Comparison of ENCODE assay signal across 24 mouse cellular contexts in the genomic region with DNA sequence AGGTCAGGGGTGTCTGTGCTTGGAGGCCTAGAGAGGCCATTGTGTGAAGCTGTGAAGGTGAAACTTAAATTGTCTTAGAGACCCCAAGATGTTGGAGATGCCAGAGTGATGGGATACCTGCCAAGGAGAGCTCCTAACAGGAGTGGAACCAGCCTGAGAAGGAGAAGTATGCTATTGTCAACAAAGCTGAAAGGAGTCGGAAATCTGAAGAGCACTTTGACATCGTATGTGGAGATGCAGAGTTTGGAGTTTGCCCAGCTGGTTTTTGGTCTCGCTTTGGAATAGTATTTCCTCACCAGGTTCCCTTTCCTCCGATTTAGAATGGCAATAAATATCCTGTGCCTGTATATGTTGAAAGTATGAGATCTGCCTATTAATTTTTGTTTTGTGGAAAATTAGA. TPM values are rescaled to one million over a fixed set of nuclear protein-coding genes. Genes with fewer than 3 reads are reported as not detected.
DNase-seq lines count a peak whose midpoint lies in the region; ATAC-seq and TF ChIP-seq lines count a peak whose summit lies in the region.
"Had no signal": no experiment of that assay in that cellular context is flagged by ENCODE, and none has a peak within 500 bp of the region (broad histone marks: within the 10 kb centered on the region; RNA-seq: fewer than 3 reads in every experiment).

No protein-coding gene starts in this region.

- WGBS in lung, adult 2 months = 67% methylated on average over 4 of the region's 4 CpGs
- WGBS in midbrain, embryonic 11.5 days = 89% methylated on average over 4 of the region's 4 CpGs
- 92% methylated on average over 4 of the region's 4 CpGs for WGBS in midbrain, embryonic 15.5 days

- H3K4me2 ChIP-seq in midbrain, embryonic 11.5 days = no peak overlapping the region
- no peak overlapping the region for H3K4me2 ChIP-seq in midbrain, embryonic 15.5 days
- H3K4me2 ChIP-seq: embryonic facial prominence, embryonic 12.5 days; forebrain, embryonic 13.5 days had no signal

- no peak for ATAC-seq in midbrain, embryonic 11.5 days (ENCODE audit: low FRiP score)
- no peak for ATAC-seq in midbrain, embryonic 15.5 days (replicated peaks)
- ATAC-seq: activated CD4-positive, CD25-positive, alpha-beta regulatory T cell, adult 4 months; CD4-positive, CD25-positive, alpha-beta regulatory T cell, adult 4 months; forebrain, embryonic 13.5 days; Patski had no signal

- no peaks in the 10 kb centered on the region; the same call in 1 of the 2 replicates for H3K4me1 ChIP-seq in lung, adult 2 months (ENCODE audit: control insufficient read depth, insufficient read depth, low read length)
- no peaks in the 10 kb centered on the region for H3K4me1 ChIP-seq in midbrain, embryonic 11.5 days (ENCODE audit: control insufficient read depth, insufficient read depth, low read length)
- no peaks in the 10 kb centered on the region for H3K4me1 ChIP-seq in midbrain, embryonic 15.5 days
- H3K4me1 ChIP-seq: embryonic facial prominence, embryonic 10.5 days; embryonic facial prominence, embryonic 12.5 days; forebrain, embryonic 13.5 days had no signal

- H3K9me3 ChIP-seq in midbrain, embryonic 11.5 days (ENCODE audit: control insufficient read depth, low read length) = no peaks in the 10 kb centered on the region
- H3K9me3 ChIP-seq in midbrain, embryonic 15.5 days = no peaks in the 10 kb centered on the region
- H3K9me3 ChIP-seq: embryonic facial prominence, embryonic 10.5 days; embryonic facial prominence, embryonic 12.5 days; forebrain, embryonic 13.5 days; G1E had no signal

- no peak for TF ChIP-seq POLR2A in lung, adult 2 months (IDR thresholded peaks at IDR 0.05; ENCODE audit: borderline replicate concordance, extremely low read depth, low read depth, low read length)

- no peaks in the 10 kb centered on the region for H3K27me3 ChIP-seq in midbrain, embryonic 11.5 days (ENCODE audit: control insufficient read depth, insufficient read depth, low read length)
- no peaks in the 10 kb centered on the region for H3K27me3 ChIP-seq in midbrain, embryonic 15.5 days (replicated peaks)
- H3K27me3 ChIP-seq: CH12.LX; embryonic facial prominence, embryonic 12.5 days; forebrain, embryonic 13.5 days had no signal

- DNase-seq in lung, adult 2 months = peak; percentile 27
- no peak for DNase-seq in lung, postnatal 10 days
- peak; percentile 21 for DNase-seq in midbrain, embryonic 11.5 days (ENCODE audit: low spot score, missing footprints)
- DNase-seq in lung, postnatal 25 days (ENCODE audit: low spot score) = peak; percentile 37
- DNase-seq in gastrocnemius, postnatal 10 days = no peak
- no peak for DNase-seq in kidney, postnatal 25 days
- DNase-seq: adrenal gland, adult 8-10 months; adrenal gland, postnatal 14 days; adrenal gland, postnatal 36 days; B cell, adult 2 months; cerebellum, adult 11-12 months; cerebellum, adult 2 months; cerebellum, adult 9-10 months; cerebellum, postnatal 10 days; cerebellum, postnatal 25 days had no signal

- TF ChIP-seq CTCF in lung, adult 2 months (IDR thresholded peaks at IDR 0.05; ENCODE audit: insufficient read depth, low read length) = no peak

- no peak overlapping the region for H3K4me3 ChIP-seq in lung, adult 2 months (replicated peaks; ENCODE audit: extremely low read depth, low read depth, low read length)
- no peak overlapping the region for H3K4me3 ChIP-seq in midbrain, embryonic 11.5 days (ENCODE audit: low read depth, low read length)
- H3K4me3 ChIP-seq in midbrain, embryonic 15.5 days = no peak overlapping the region
- H3K4me3 ChIP-seq: embryonic facial prominence, embryonic 10.5 days; embryonic facial prominence, embryonic 12.5 days; forebrain, embryonic 13.5 days had no signal

- H3K9ac ChIP-seq in midbrain, embryonic 11.5 days (ENCODE audit: low read length) = no peak overlapping the region
- no peak overlapping the region for H3K9ac ChIP-seq in midbrain, embryonic 15.5 days
- H3K9ac ChIP-seq: embryonic facial prominence, embryonic 12.5 days; forebrain, embryonic 13.5 days had no signal

- H3K27ac ChIP-seq in midbrain, embryonic 11.5 days (ENCODE audit: low read depth, low read length) = no peak overlapping the region
- no peak overlapping the region for H3K27ac ChIP-seq in midbrain, embryonic 15.5 days
- H3K27ac ChIP-seq: embryonic facial prominence, embryonic 10.5 days; embryonic facial prominence, embryonic 12.5 days; forebrain, embryonic 13.5 days had no signal

- no peaks in the 10 kb centered on the region for H3K36me3 ChIP-seq in midbrain, embryonic 11.5 days (ENCODE audit: control insufficient read depth, insufficient read depth, low read length)
- H3K36me3 ChIP-seq in midbrain, embryonic 15.5 days (replicated peaks) = no peaks in the 10 kb centered on the region
- H3K36me3 ChIP-seq: embryonic facial prominence, embryonic 10.5 days; embryonic facial prominence, embryonic 12.5 days; G1E had no signal

RNA-seq across cellular contexts. Expression of gene Serbp1, which starts 20.6 kb away (rescaled TPM):
- polyA plus RNA-seq in lung, adult 2 months (2012; rRNA removed) = 53.4 TPM in 2 replicates
- polyA plus RNA-seq in midbrain, embryonic 11.5 days (2014; fragmentation: Nextera tagmentation; extraction: Ambion mirVana) = 547 and 588 TPM in 2 replicates
- polyA plus RNA-seq in midbrain, embryonic 15.5 days (2015; fragmentation: Nextera tagmentation; extraction: Ambion mirVana) = 273 and 287 TPM in 2 replicates
- total RNA-seq in gastrocnemius, postnatal 10 days (2021) = 100 to 1,000 TPM; 416 to 434 TPM

Comparison
In these comparisons a context has a peak if more than half of its experiments do, and no peak if none do; other contexts are left out.
1. DNase-seq: peak in lung, adult 2 months (single experiment), midbrain, embryonic 11.5 days (single experiment) and lung, postnatal 25 days (single experiment); none in lung, postnatal 10 days (single experiment), gastrocnemius, postnatal 10 days (single experiment) and kidney, postnatal 25 days (0 of 2).